Mouse (Mus musculus) brown adipose tissue, adult 24 weeks (tissue): ENCODE measurements around the gene Slc22a16. TPM values are rescaled to one million over a fixed set of nuclear protein-coding genes. Genes with fewer than 3 reads are reported as not detected.

ENCODE experiments used
- H3K27ac ChIP-seq: fragments of 200-500 bp; replicated peaks from 2 replicates; pipeline ENCODE4 v1.5.1; 2012; ENCODE audit warnings: low read depth, mild to moderate bottlenecking, low read length
- H3K4me1 ChIP-seq: fragments of 200-500 bp; 2 replicates; pipeline ENCODE4 v1.6.1; 2012; ENCODE audit warnings: low read length, mixed read lengths; ENCODE audit not compliant: control insufficient read depth, insufficient read depth, insufficient read length
- H3K4me3 ChIP-seq: fragments of 200-500 bp; 2 replicates; pipeline ENCODE4 v1.5.1; 2012; ENCODE audit warnings: low read depth, mild to moderate bottlenecking, low read length, moderate library complexity; ENCODE audit not compliant: insufficient read depth
- polyA plus RNA-seq: library from polyadenylated mRNA; stranded (reverse); fragments of >200 nt; gene quantifications from 2 replicates; pipeline ENCODE4 v1.2.4, GENCODE M21; 2012; ENCODE audit not compliant: missing spikeins, insufficient read depth, insufficient read length

Slc22a16 gene
- polyA plus RNA-seq, 1 experiment: not detected

GRCm38 (mm10) chr10:40638276-40638675, 68.1 kb downstream of the Slc22a16 start:
- Histone ChIP-seq H3K4me1 (no peaks in the 10 kb centered on the region), H3K4me3 (no peak overlapping the region), H3K27ac (no peak overlapping the region)

GRCm38 (mm10) chr10:40638823-40639819, 69.0 kb downstream of the Slc22a16 start:
- Histone ChIP-seq H3K4me1 (no peaks in the 10 kb centered on the region), H3K27ac (no peak overlapping the region)

DNA sequence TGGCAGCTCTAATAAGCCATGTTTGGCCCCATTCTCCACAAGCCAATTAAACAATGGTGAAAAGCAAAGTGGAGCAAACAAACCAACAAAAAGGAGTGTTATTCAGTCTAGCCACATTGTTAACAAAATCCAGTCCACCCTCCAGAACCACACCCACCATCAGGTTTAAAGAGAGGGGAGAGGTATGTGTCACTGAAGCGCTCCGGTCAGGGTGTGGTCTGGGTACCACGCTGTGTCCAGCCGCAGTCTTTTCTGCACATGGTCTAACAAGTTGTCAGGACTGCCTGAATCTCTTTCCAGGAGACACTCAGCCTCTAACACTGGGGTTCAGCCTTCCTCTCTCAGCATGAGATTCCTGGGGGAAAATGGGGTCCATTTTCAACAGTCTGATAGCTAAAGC, 70.3 kb downstream of the Slc22a16 start:
- Histone ChIP-seq H3K4me1 (no peaks in the 10 kb centered on the region), H3K4me3 (no peak overlapping the region)

More at GRCm38 (mm10) chr10:40638823-40639819, 69.0 kb downstream of the Slc22a16 start:
- H3K4me3 ChIP-seq: no peak overlapping the region

DNA sequence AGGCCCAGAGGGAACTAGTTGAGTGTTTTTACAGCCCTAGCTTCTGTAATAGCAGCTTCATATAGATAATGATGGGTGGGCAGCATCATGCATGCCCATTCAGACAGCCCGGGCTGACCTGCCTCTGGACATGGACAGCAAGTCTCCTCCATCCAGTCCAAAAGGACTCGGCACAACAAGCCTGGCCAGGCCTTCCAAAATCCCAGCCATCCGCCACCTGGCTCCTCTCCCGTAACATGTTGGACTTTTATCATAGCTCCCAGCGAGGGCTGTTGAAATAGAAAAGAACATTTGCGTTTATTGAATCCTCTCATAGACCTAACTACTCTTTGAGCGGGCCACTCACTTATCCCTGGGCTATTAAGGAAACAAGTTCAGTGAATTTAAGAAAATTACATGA, 71.8 kb downstream of the Slc22a16 start:
- no peak overlapping the region for H3K27ac ChIP-seq
- no peak overlapping the region for H3K4me3 ChIP-seq
- H3K4me1 ChIP-seq: no peaks in the 10 kb centered on the region

More for the DNA sequence above, 70.3 kb downstream of the Slc22a16 start:
- no peak overlapping the region for H3K27ac ChIP-seq

GRCm38 (mm10) chr10:40643126-40643525, 73.0 kb downstream of the Slc22a16 start:
- no peak overlapping the region for H3K4me3 ChIP-seq
- H3K4me1 ChIP-seq: no peaks in the 10 kb centered on the region
- no peak overlapping the region for H3K27ac ChIP-seq

- Histone ChIP-seq H3K4me3 (no peak overlapping the region), H3K27ac (no peak overlapping the region), H3K4me1 (no peaks in the 10 kb centered on the region)
Measured at GRCm38 (mm10) chr10:40644456-40644855, 74.3 kb downstream of the Slc22a16 start.

DNA sequence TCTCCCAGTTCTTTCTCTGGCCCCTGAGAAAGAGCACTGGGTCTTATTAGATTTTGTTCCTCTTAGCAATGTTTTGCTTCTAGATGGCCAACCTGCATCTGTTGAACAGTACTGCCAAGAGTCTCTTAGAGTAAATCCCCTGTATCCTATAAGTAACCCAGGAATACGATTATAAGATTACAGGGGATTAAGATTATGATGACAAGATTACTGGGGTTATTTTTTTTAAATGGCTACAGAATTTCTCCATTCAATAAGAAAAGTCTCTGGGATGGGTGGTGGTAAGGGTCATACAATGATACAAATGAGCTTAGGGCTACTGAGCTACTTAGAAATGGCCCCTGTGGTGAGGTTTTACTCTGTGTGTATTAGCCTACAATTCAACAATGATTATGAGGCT, 75.2 kb downstream of the Slc22a16 start:
- H3K4me3 ChIP-seq: no peak overlapping the region
- no peak overlapping the region for H3K27ac ChIP-seq
- H3K4me1 ChIP-seq: no peaks in the 10 kb centered on the region

DNA sequence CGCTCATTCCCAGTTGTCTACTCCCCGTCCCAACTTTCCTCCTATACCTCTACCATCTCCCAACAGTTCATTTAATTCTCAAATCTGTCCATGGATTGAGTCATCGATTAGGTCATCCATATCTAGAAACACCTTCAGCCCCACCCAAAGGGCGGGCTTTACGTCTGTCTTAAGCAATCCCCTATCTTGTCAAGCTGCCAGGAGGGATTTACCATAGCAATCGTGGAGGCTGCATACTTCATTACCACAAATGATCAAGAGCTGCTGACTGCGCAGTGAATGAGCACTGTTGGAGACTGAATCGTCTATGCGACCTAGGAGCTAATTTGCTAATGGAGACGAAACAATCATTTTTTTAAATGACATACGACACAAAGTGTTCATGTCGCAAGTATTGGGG, 78.6 kb downstream of the Slc22a16 start:
- H3K27ac ChIP-seq: no peak overlapping the region
- no peak overlapping the region for H3K4me3 ChIP-seq
- no peaks in the 10 kb centered on the region for H3K4me1 ChIP-seq

- no peak overlapping the region for H3K27ac ChIP-seq
- H3K4me1 ChIP-seq: no peaks in the 10 kb centered on the region
- H3K4me3 ChIP-seq: no peak overlapping the region
Measured at GRCm38 (mm10) chr10:40649634-40650033, 79.5 kb downstream of the Slc22a16 start.

DNA sequence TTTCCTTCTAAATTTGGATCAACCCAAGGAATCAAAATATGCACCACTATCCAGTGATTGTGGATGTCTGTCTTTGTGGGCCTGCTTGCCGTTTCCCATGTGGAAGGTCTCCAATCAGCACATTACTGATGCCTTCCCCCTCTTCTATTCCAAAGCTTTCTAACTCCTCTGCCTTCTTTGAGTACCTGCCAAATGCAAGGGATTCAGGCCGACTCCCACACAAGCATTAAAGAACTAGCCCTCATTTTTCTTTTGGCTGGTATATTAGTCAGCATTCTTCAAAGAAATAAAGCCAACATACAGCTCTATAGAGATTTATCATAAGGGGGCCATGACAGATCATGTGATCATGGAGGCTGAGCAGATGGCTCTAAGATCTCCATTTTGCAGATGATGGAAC, 81.5 kb downstream of the Slc22a16 start:
- no peak overlapping the region for H3K27ac ChIP-seq
- H3K4me3 ChIP-seq: no peak overlapping the region
- H3K4me1 ChIP-seq: no peaks in the 10 kb centered on the region

Other genes with a start within 250 kb of the Slc22a16 start
- 4.3 and 6.8 TPM in 2 replicates for gene Cdk19, start 230.8 kb upstream of the Slc22a16 start, polyA plus RNA-seq
- gene Ddo, start 59.7 kb downstream of the Slc22a16 start, polyA plus RNA-seq: 56.4 and 60.0 TPM in 2 replicates
- 1.1 and 1.8 TPM in 2 replicates for gene Mettl24, start 112.9 kb downstream of the Slc22a16 start, polyA plus RNA-seq